In genomic region chr19:41655970-41656369, GRCm38 (mm10) we compare ENCODE assay signal across 8 mouse cellular contexts.
DNase-seq lines count a peak whose midpoint lies in the region; ATAC-seq and TF ChIP-seq lines count a peak whose summit lies in the region.

No protein-coding gene starts in this region.

- peak; percentile 64 to 68 for DNase-seq in cerebellum, postnatal 36 days
- peak; percentile 78 for DNase-seq in gastrocnemius, postnatal 10 days
- DNase-seq in kidney, postnatal 4 days, result peak; percentile 87 to 88
- DNase-seq in lung, postnatal 0 days (ENCODE audit: low spot score), result peak; percentile 72
- DNase-seq in ovary, postnatal 36 days (ENCODE audit: low spot score), result peak; percentile 71
- DNase-seq in thymus, postnatal 14 days, result peak; percentile 79

- ATAC-seq in activated CD4-positive, CD25-positive, alpha-beta regulatory T cell, adult 4 months, result peak; percentile 32
- ATAC-seq in lung, postnatal 0 days, result peak; percentile 26; the same call in 1 of the 2 replicates

- peaks cover 67% of the 10 kb centered on the region for H3K27me3 ChIP-seq in C2C12 (ENCODE audit: control insufficient read depth, insufficient read depth, insufficient read length)
- 0 out of 2 replicates have a peak, but pooled peaks cover 5% of the 10 kb centered on the region for H3K27me3 ChIP-seq in lung, postnatal 0 days (replicated peaks; ENCODE audit: insufficient read depth, low read length)

- WGBS in lung, postnatal 0 days, result 9% methylated on average over 8 of the region's 9 CpGs

- H3K79me3 ChIP-seq in C2C12 (ENCODE audit: low read depth), result no peaks in the 10 kb centered on the region

- no peak overlapping the region for H3K4me2 ChIP-seq in lung, postnatal 0 days (replicated peaks; ENCODE audit: low read depth, low read length)

- H3K4me3 ChIP-seq in C2C12 (ENCODE audit: insufficient read depth, poor library complexity, severe bottlenecking), result no peak overlapping the region
- no peak overlapping the region for H3K4me3 ChIP-seq in lung, postnatal 0 days (ENCODE audit: low read depth, low read length)

- H3K36me3 ChIP-seq in C2C12 (ENCODE audit: control insufficient read depth, insufficient read depth), result no peaks in the 10 kb centered on the region
- H3K36me3 ChIP-seq in lung, postnatal 0 days (ENCODE audit: insufficient read depth, low read length), result no peaks in the 10 kb centered on the region

- no peak overlapping the region for H3K9ac ChIP-seq in lung, postnatal 0 days (replicated peaks; ENCODE audit: low read depth)

- no peak for TF ChIP-seq EP300 in lung, postnatal 0 days (IDR thresholded peaks at IDR 0.05)

- TF ChIP-seq CTCF in C2C12 (IDR thresholded peaks at IDR 0.05; ENCODE audit: control insufficient read depth, insufficient read depth, insufficient read length), result peak; percentile 26
- TF ChIP-seq CTCF in lung, postnatal 0 days (IDR thresholded peaks at IDR 0.05), result peak; percentile 90

- H3K4me1 ChIP-seq in lung, postnatal 0 days (ENCODE audit: insufficient read depth, low read depth, low read length), result no peaks in the 10 kb centered on the region

- H3K79me2 ChIP-seq in C2C12 (ENCODE audit: control insufficient read depth, insufficient read depth), result no peaks in the 10 kb centered on the region

- no peak overlapping the region for H3ac ChIP-seq in C2C12 (ENCODE audit: control insufficient read depth, insufficient read length, low read depth)

- no peaks in the 10 kb centered on the region for H3K9me3 ChIP-seq in lung, postnatal 0 days (ENCODE audit: low read length)

- H3K27ac ChIP-seq in lung, postnatal 0 days (ENCODE audit: low read length), result no peak overlapping the region

TF ChIP-seq in C2C12, 6 proteins besides CTCF, POLR2A, EP300 and RAD21:
- TF ChIP-seq MAX (IDR thresholded peaks at IDR 0.05), result no peak
- TF ChIP-seq MYOD1 (IDR thresholded peaks at IDR 0.05; ENCODE audit: control insufficient read depth, insufficient read length, low read depth), result no peak
- TF ChIP-seq USF1 (IDR thresholded peaks at IDR 0.05; ENCODE audit: low read depth), result no peak
- TF ChIP-seq FOSL1 (IDR thresholded peaks at IDR 0.05; ENCODE audit: insufficient read depth, low read length, poor library complexity, severe bottlenecking), result no peak
- no peak for TF ChIP-seq MYOG (IDR thresholded peaks at IDR 0.05; ENCODE audit: control insufficient read depth, extremely low read depth, insufficient read length)
- TF ChIP-seq CEBPB (IDR thresholded peaks at IDR 0.05; ENCODE audit: low read depth), result no peak
